ENCODE assay signal across 11 mouse cellular contexts in genomic region chr6:93232636-93233035, GRCm38 (mm10).
A peak's percentile ranks its signal among the peaks of the same experiment; 100 is the strongest.
DNase-seq lines count a peak whose midpoint lies in the region; ATAC-seq lines count a peak whose summit lies in the region.
"Had no signal": no experiment of that assay in that cellular context is flagged by ENCODE, and none has a peak within 500 bp of the region (broad histone marks: within the 10 kb centered on the region; RNA-seq: fewer than 3 reads in every experiment).

No protein-coding gene starts in this region.

- H3K4me3 ChIP-seq in heart, embryonic 16.5 days (ENCODE audit: low read length) = no peak overlapping the region
- H3K4me3 ChIP-seq: embryonic facial prominence, embryonic 15.5 days; midbrain, embryonic 12.5 days had no signal

- intact Hi-C loops in left cerebral cortex, postnatal 4 days (cut with DNase I) = no loop called here

- H3K4me2 ChIP-seq in heart, embryonic 16.5 days (ENCODE audit: low read depth, low read length) = no peak overlapping the region
- H3K4me2 ChIP-seq: embryonic facial prominence, embryonic 15.5 days; midbrain, embryonic 12.5 days had no signal

- H3K4me1 ChIP-seq in heart, embryonic 16.5 days (ENCODE audit: control insufficient read depth, insufficient read depth, low read length) = peaks cover 35% of the 10 kb centered on the region
- H3K4me1 ChIP-seq: midbrain, embryonic 12.5 days had no signal

- ATAC-seq in heart, embryonic 16.5 days (replicated peaks; ENCODE audit: extremely low read depth, insufficient read depth, low FRiP score) = peak; percentile 78
- no peak for ATAC-seq in inflammation-experienced regulatory T-cells, adult 6 months
- ATAC-seq: intestine, postnatal 0 days had no signal

- no peaks in the 10 kb centered on the region for H3K36me3 ChIP-seq in heart, embryonic 16.5 days (ENCODE audit: control insufficient read depth, insufficient read depth)
- H3K36me3 ChIP-seq: embryonic facial prominence, embryonic 15.5 days; midbrain, embryonic 12.5 days had no signal

- peak; percentile 11 to 23 for DNase-seq in cerebellum, postnatal 25 days
- no peak for DNase-seq in cerebellum, adult 9-10 months
- peak; percentile 68 for DNase-seq in left cerebral cortex, postnatal 4 days
- no peak for DNase-seq in left cerebral cortex, adult 11 months (ENCODE audit: low spot score)
- peak; percentile 59 for DNase-seq in lung, postnatal 14 days
- no peak for DNase-seq in right cerebral cortex, postnatal 4 days

- H3K27ac ChIP-seq in heart, embryonic 16.5 days (ENCODE audit: low read length) = peak overlapping the region; percentile 83
- H3K27ac ChIP-seq: midbrain, embryonic 12.5 days had no signal

- 35% methylated on average over 9 of the region's 9 CpGs for WGBS in heart, embryonic 16.5 days

- no peaks in the 10 kb centered on the region for H3K27me3 ChIP-seq in heart, embryonic 16.5 days (ENCODE audit: control insufficient read depth, insufficient read depth, low read length)
- H3K27me3 ChIP-seq: embryonic facial prominence, embryonic 15.5 days had no signal

- no peak overlapping the region; the same call in 1 of the 2 replicates for H3K9ac ChIP-seq in heart, embryonic 16.5 days (ENCODE audit: low read length)
- H3K9ac ChIP-seq: embryonic facial prominence, embryonic 15.5 days; midbrain, embryonic 12.5 days had no signal

- H3K9me3 ChIP-seq in heart, embryonic 16.5 days (replicated peaks; ENCODE audit: control insufficient read depth, low read length) = no peaks in the 10 kb centered on the region
- H3K9me3 ChIP-seq: embryonic facial prominence, embryonic 15.5 days; midbrain, embryonic 12.5 days had no signal

Comparison
In these comparisons a context has a peak if more than half of its experiments do, and no peak if none do; other contexts are left out.
1. DNase-seq: peak in cerebellum, postnatal 25 days (2 of 2), left cerebral cortex, postnatal 4 days (single experiment) and lung, postnatal 14 days (single experiment); none in cerebellum, adult 9-10 months (single experiment), left cerebral cortex, adult 11 months (single experiment) and right cerebral cortex, postnatal 4 days (single experiment).